Mouse (Mus musculus) thymus, postnatal 4 days (tissue): ENCODE data around the gene Plekhm3.
"Not testable (repeated sequence)": the region's sequence is repeated elsewhere in the genome, so short reads cannot be mapped to it uniquely, and the experiment has no call there.

ENCODE experiments used
- DNase-seq: peaks from one replicate; pipeline ENCODE4 v3.0.0; 2021

Gene Plekhm3

GRCm38 (mm10) chr1:64956479-64956961, at the start of gene Plekhm3:
TSS of gene Plekhm3 (minus strand) at chr1:64956824.
- DNase-seq, result peak; percentile 83

GRCm38 (mm10) chr1:65005575-65005974, 49.0 kb upstream of the Plekhm3 start:
- no peak for DNase-seq

GRCm38 (mm10) chr1:65004526-65004925, 47.9 kb upstream of the Plekhm3 start:
- DNase-seq, result no peak

- no peak for DNase-seq
These were observed 36.6 kb upstream of the Plekhm3 start for GRCm38 (mm10) chr1:64993206-64993605.

- DNase-seq, result no peak
These were observed 31.6 kb upstream of the Plekhm3 start for GRCm38 (mm10) chr1:64988176-64988575.

- DNase-seq, result peak; percentile 84
These were observed 29.5 kb upstream of the Plekhm3 start for GRCm38 (mm10) chr1:64986120-64986519.

- no peak for DNase-seq
These were observed 26.6 kb upstream of the Plekhm3 start for GRCm38 (mm10) chr1:64983247-64983646.

- no peak for DNase-seq
These were observed 21.7 kb upstream of the Plekhm3 start for GRCm38 (mm10) chr1:64978321-64978799.

GRCm38 (mm10) chr1:64975346-64975745, 18.7 kb upstream of the Plekhm3 start:
- DNase-seq, result no peak

GRCm38 (mm10) chr1:64970685-64971084, 14.1 kb upstream of the Plekhm3 start:
- DNase-seq, result peak; percentile 33

- no peak for DNase-seq
These were observed 431 bp upstream of the Plekhm3 start for GRCm38 (mm10) chr1:64957021-64957489.

- not testable (repeated sequence) for DNase-seq
These were observed 1.8 kb downstream of the Plekhm3 start for GRCm38 (mm10) chr1:64954786-64955185.

GRCm38 (mm10) chr1:64950271-64950670, 6.4 kb downstream of the Plekhm3 start:
- DNase-seq, result no peak

- DNase-seq, result peak; percentile 76
These were observed 7.2 kb downstream of the Plekhm3 start for GRCm38 (mm10) chr1:64949377-64949776.

GRCm38 (mm10) chr1:64946106-64946505, 10.5 kb downstream of the Plekhm3 start:
- no peak for DNase-seq

GRCm38 (mm10) chr1:64945214-64945785, 11.3 kb downstream of the Plekhm3 start:
- DNase-seq, result no peak

- DNase-seq, result no peak
These were observed 11.9 kb downstream of the Plekhm3 start for GRCm38 (mm10) chr1:64944746-64945145.

GRCm38 (mm10) chr1:64942006-64942755, 14.4 kb downstream of the Plekhm3 start:
- no peak for DNase-seq

- no peak for DNase-seq
These were observed 17.7 kb downstream of the Plekhm3 start for GRCm38 (mm10) chr1:64938907-64939306.

- DNase-seq, result no peak
These were observed 18.9 kb downstream of the Plekhm3 start for GRCm38 (mm10) chr1:64937692-64938091.

- no peak for DNase-seq
These were observed 23.7 kb downstream of the Plekhm3 start for GRCm38 (mm10) chr1:64932921-64933320.

- no peak for DNase-seq
These were observed 26.5 kb downstream of the Plekhm3 start for GRCm38 (mm10) chr1:64930124-64930523.

GRCm38 (mm10) chr1:64929673-64930072, 27.0 kb downstream of the Plekhm3 start:
- DNase-seq, result no peak

- no peak for DNase-seq
These were observed 28.1 kb downstream of the Plekhm3 start for GRCm38 (mm10) chr1:64928542-64928941.
